Comparison of ENCODE assay signal across 19 mouse cellular contexts in the genomic region with DNA sequence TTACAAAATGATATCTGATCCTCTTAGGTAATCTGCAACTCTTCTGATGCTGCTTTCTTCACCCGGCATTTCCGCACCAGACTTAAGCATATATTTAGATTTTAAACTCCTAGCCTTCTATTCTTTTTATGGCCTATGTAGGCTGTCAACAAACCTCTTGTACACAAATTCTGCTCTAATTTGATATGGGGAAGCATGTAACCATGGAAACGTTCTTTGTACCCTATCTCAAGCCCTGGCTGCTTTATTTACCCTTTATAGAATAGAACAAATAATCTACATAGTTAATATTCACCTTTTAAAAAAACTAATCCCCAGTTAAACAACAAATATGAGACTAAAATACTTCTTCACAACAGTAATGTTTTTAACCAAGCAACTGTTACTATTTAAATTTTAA.
DNase-seq lines count a peak whose midpoint lies in the region; ATAC-seq and TF ChIP-seq lines count a peak whose summit lies in the region.
"Had no signal": no experiment of that assay in that cellular context is flagged by ENCODE, and none has a peak within 500 bp of the region (broad histone marks: within the 10 kb centered on the region; RNA-seq: fewer than 3 reads in every experiment).

No protein-coding gene starts in this region.

- no peak for TF ChIP-seq CTCF in forebrain, postnatal 0 days (IDR thresholded peaks at IDR 0.05; ENCODE audit: low read depth)
- no peak for TF ChIP-seq CTCF in layer of hippocampus, adult 2 months (conservative IDR thresholded peaks at IDR 0.05)

- H3K9me3 ChIP-seq in forebrain, embryonic 13.5 days (replicated peaks) = no peaks in the 10 kb centered on the region
- no peaks in the 10 kb centered on the region for H3K9me3 ChIP-seq in forebrain, postnatal 0 days (ENCODE audit: low read length)
- H3K9me3 ChIP-seq in midbrain, embryonic 15.5 days = no peaks in the 10 kb centered on the region
- no peaks in the 10 kb centered on the region for H3K9me3 ChIP-seq in midbrain, embryonic 10.5 days (replicated peaks)
- no peaks in the 10 kb centered on the region for H3K9me3 ChIP-seq in heart, embryonic 11.5 days (replicated peaks; ENCODE audit: control insufficient read depth, low read length)
- H3K9me3 ChIP-seq: embryonic facial prominence, embryonic 12.5 days; heart, embryonic 10.5 days; heart, embryonic 15.5 days; hindbrain, embryonic 13.5 days had no signal

- no peak for DNase-seq in forebrain, postnatal 0 days
- DNase-seq in layer of hippocampus, adult 2 months (ENCODE audit: low spot score in 2 of 2) = no peak
- no peak for DNase-seq in layer of hippocampus, postnatal 36 days
- DNase-seq in midbrain, embryonic 10.5 days (ENCODE audit: low spot score) = no peak
- DNase-seq: adrenal gland, postnatal 10 days; cerebellum, adult 11-12 months; cerebellum, adult 9-10 months; cerebellum, postnatal 25 days; gastrocnemius, postnatal 36 days; heart, adult 11 months; heart, postnatal 14 days had no signal

- no peaks in the 10 kb centered on the region for H3K27me3 ChIP-seq in forebrain, embryonic 13.5 days
- no peaks in the 10 kb centered on the region for H3K27me3 ChIP-seq in forebrain, postnatal 0 days (ENCODE audit: insufficient read depth, low read length)
- H3K27me3 ChIP-seq in midbrain, embryonic 15.5 days (replicated peaks) = no peaks in the 10 kb centered on the region
- H3K27me3 ChIP-seq in midbrain, embryonic 10.5 days (ENCODE audit: low read depth, poor library complexity, severe bottlenecking) = no peaks in the 10 kb centered on the region
- no peaks in the 10 kb centered on the region for H3K27me3 ChIP-seq in heart, embryonic 11.5 days (ENCODE audit: control insufficient read depth, insufficient read depth, low read length)
- H3K27me3 ChIP-seq: embryonic facial prominence, embryonic 12.5 days; heart, embryonic 15.5 days; hindbrain, embryonic 13.5 days had no signal

- WGBS in forebrain, embryonic 13.5 days = 62% methylated on average over 3 of the region's 3 CpGs
- WGBS in forebrain, postnatal 0 days = 56% methylated on average over 3 of the region's 3 CpGs
- WGBS in midbrain, embryonic 15.5 days = 57% methylated on average over 3 of the region's 3 CpGs
- WGBS in midbrain, embryonic 10.5 days = 85% methylated on average over 3 of the region's 3 CpGs
- 83% methylated on average over 3 of the region's 3 CpGs for WGBS in heart, embryonic 11.5 days (ENCODE audit: insufficient replicate concordance)

- H3K4me1 ChIP-seq in forebrain, embryonic 13.5 days = peaks cover 6% of the 10 kb centered on the region
- no peaks in the 10 kb centered on the region for H3K4me1 ChIP-seq in forebrain, postnatal 0 days (ENCODE audit: insufficient read depth)
- H3K4me1 ChIP-seq in midbrain, embryonic 15.5 days = no peaks in the 10 kb centered on the region
- peaks cover 11% of the 10 kb centered on the region for H3K4me1 ChIP-seq in midbrain, embryonic 10.5 days
- no peaks in the 10 kb centered on the region for H3K4me1 ChIP-seq in heart, embryonic 11.5 days (ENCODE audit: control insufficient read depth, insufficient read depth, low read length)
- H3K4me1 ChIP-seq: embryonic facial prominence, embryonic 12.5 days; heart, embryonic 10.5 days; heart, embryonic 15.5 days had no signal

- 0 out of 2 replicates have a peak overlapping the region, but pooled peaks have one; percentile 7 for H3K4me2 ChIP-seq in forebrain, embryonic 13.5 days
- H3K4me2 ChIP-seq in forebrain, postnatal 0 days (ENCODE audit: low read depth) = no peak overlapping the region
- no peak overlapping the region for H3K4me2 ChIP-seq in midbrain, embryonic 15.5 days
- no peak overlapping the region for H3K4me2 ChIP-seq in heart, embryonic 11.5 days
- H3K4me2 ChIP-seq: embryonic facial prominence, embryonic 12.5 days; heart, embryonic 15.5 days; hindbrain, embryonic 13.5 days had no signal

- no peak overlapping the region for H3K4me3 ChIP-seq in forebrain, embryonic 13.5 days
- no peak overlapping the region for H3K4me3 ChIP-seq in forebrain, postnatal 0 days (ENCODE audit: low read depth, low read length)
- no peak overlapping the region for H3K4me3 ChIP-seq in layer of hippocampus, adult 2 months
- no peak overlapping the region for H3K4me3 ChIP-seq in midbrain, embryonic 15.5 days
- no peak overlapping the region for H3K4me3 ChIP-seq in midbrain, embryonic 10.5 days
- no peak overlapping the region for H3K4me3 ChIP-seq in heart, embryonic 11.5 days (ENCODE audit: low read depth, low read length)
- H3K4me3 ChIP-seq: embryonic facial prominence, embryonic 12.5 days; heart, embryonic 10.5 days; heart, embryonic 15.5 days; hindbrain, embryonic 13.5 days had no signal

- peak overlapping the region; percentile 65 for H3K27ac ChIP-seq in forebrain, embryonic 13.5 days
- H3K27ac ChIP-seq in forebrain, postnatal 0 days (ENCODE audit: low read depth, low read length) = no peak overlapping the region
- H3K27ac ChIP-seq in layer of hippocampus, adult 2 months = peak overlapping the region; percentile 19; the same call in 1 of the 2 replicates
- H3K27ac ChIP-seq in midbrain, embryonic 15.5 days = no peak overlapping the region
- H3K27ac ChIP-seq in midbrain, embryonic 10.5 days (replicated peaks) = no peak overlapping the region
- H3K27ac ChIP-seq in heart, embryonic 11.5 days (ENCODE audit: low read depth, low read length) = no peak overlapping the region
- H3K27ac ChIP-seq: embryonic facial prominence, embryonic 12.5 days; heart, embryonic 10.5 days; heart, embryonic 15.5 days; hindbrain, embryonic 13.5 days; hindbrain, postnatal 0 days had no signal

- peak; percentile 43; the same call in 1 of the 2 replicates for ATAC-seq in forebrain, embryonic 13.5 days
- ATAC-seq in forebrain, postnatal 0 days = no peak
- peak; percentile 45; the same call in 1 of the 2 replicates for ATAC-seq in midbrain, embryonic 15.5 days (replicated peaks)
- ATAC-seq in heart, embryonic 11.5 days (replicated peaks; ENCODE audit: insufficient number of reproducible peaks, low FRiP score, low TSS enrichment) = no peak
- ATAC-seq: hindbrain, postnatal 0 days had no signal

- H3K36me3 ChIP-seq in forebrain, embryonic 13.5 days (ENCODE audit: poor library complexity, severe bottlenecking) = no peaks in the 10 kb centered on the region
- no peaks in the 10 kb centered on the region for H3K36me3 ChIP-seq in forebrain, postnatal 0 days (ENCODE audit: insufficient read depth)
- no peaks in the 10 kb centered on the region for H3K36me3 ChIP-seq in midbrain, embryonic 15.5 days (replicated peaks)
- no peaks in the 10 kb centered on the region for H3K36me3 ChIP-seq in midbrain, embryonic 10.5 days
- H3K36me3 ChIP-seq in heart, embryonic 11.5 days (ENCODE audit: control insufficient read depth, insufficient read depth, low read length) = no peaks in the 10 kb centered on the region
- H3K36me3 ChIP-seq: embryonic facial prominence, embryonic 12.5 days; heart, embryonic 10.5 days; heart, embryonic 15.5 days; hindbrain, embryonic 13.5 days had no signal

- no peak overlapping the region for H3K9ac ChIP-seq in forebrain, embryonic 13.5 days
- H3K9ac ChIP-seq in forebrain, postnatal 0 days = no peak overlapping the region
- no peak overlapping the region for H3K9ac ChIP-seq in midbrain, embryonic 15.5 days
- H3K9ac ChIP-seq in heart, embryonic 11.5 days (ENCODE audit: low read depth, low read length) = no peak overlapping the region
- H3K9ac ChIP-seq: embryonic facial prominence, embryonic 12.5 days; heart, embryonic 15.5 days; hindbrain, embryonic 13.5 days had no signal

Comparison
In these comparisons a context has a peak if more than half of its experiments do, and no peak if none do; other contexts are left out.
1. ATAC-seq: peak in forebrain, embryonic 13.5 days (single experiment) and midbrain, embryonic 15.5 days (single experiment); none in forebrain, postnatal 0 days (single experiment) and heart, embryonic 11.5 days (single experiment).
2. H3K27ac ChIP-seq: peak in forebrain, embryonic 13.5 days (single experiment) and layer of hippocampus, adult 2 months (single experiment); none in forebrain, postnatal 0 days (single experiment), midbrain, embryonic 15.5 days (single experiment), midbrain, embryonic 10.5 days (single experiment) and heart, embryonic 11.5 days (single experiment).